Mouse (Mus musculus) liver, embryonic 14.5 days (tissue): ENCODE measurements around the gene Spp2. TPM values are rescaled to one million over a fixed set of nuclear protein-coding genes. Genes with fewer than 3 reads are reported as not detected.

Source experiments
- ATAC-seq: fragments of 200-750 bp; cut with Nextera tagmentation; 2 replicates; pipeline ENCODE4 v1.8.0; 2017; ENCODE audit warnings: moderate number of reproducible peaks, mild to moderate bottlenecking, moderate library complexity; ENCODE audit not compliant: insufficient read depth
- DNase-seq, 3 experiments: peaks; one replicate each; pipeline ENCODE4 v3.0.0-alpha.2; 2012 to 2013; ENCODE audit warnings: low read depth in 3 of 3, low spot score in 3 of 3
- H3K27ac ChIP-seq: fragments of 300-500 bp; sonication (generic); 2 replicates; pipeline ENCODE4 v1.5.1; 2014; ENCODE audit warnings: moderate library complexity, mild to moderate bottlenecking, control low read depth, inconsistent platforms
- H3K27me3 ChIP-seq: fragments of 300-500 bp; sonication (generic); 2 replicates; pipeline ENCODE4 v1.6.1; 2014; ENCODE audit warnings: mild to moderate bottlenecking, low read length, moderate library complexity; ENCODE audit not compliant: control insufficient read depth, insufficient read depth
- H3K36me3 ChIP-seq: fragments of 300-500 bp; sonication (generic); replicated peaks from 2 replicates; pipeline ENCODE4 v1.6.1; 2014; ENCODE audit warnings: low read depth; ENCODE audit not compliant: control insufficient read depth, insufficient read depth
- H3K4me1 ChIP-seq, 2 experiments: fragments of 200-500 bp in 1 of 2; fragments of 300-500 bp in 1 of 2; sonication (generic) in 1 of 2; replicated peaks; 2 replicates each; pipeline ENCODE4 v1.6.1; 2012 to 2014; ENCODE audit warnings: antibody characterized with exemption in 1 of 2, inconsistent platforms in 1 of 2, low read length in 1 of 2; ENCODE audit not compliant: control insufficient read depth in 2 of 2, insufficient read depth in 2 of 2
- H3K4me2 ChIP-seq: fragments of 300-500 bp; sonication (generic); 2 replicates; pipeline ENCODE4 v1.6.1; 2014; ENCODE audit warnings: low read depth, mild to moderate bottlenecking, control low read depth, moderate library complexity
- H3K4me3 ChIP-seq, 2 experiments: fragments of 200-500 bp in 1 of 2; fragments of 300-500 bp in 1 of 2; sonication (generic) in 1 of 2; 2 replicates each; pipeline ENCODE4 v1.5.1; 2012 to 2014; ENCODE audit warnings: low read depth in 2 of 2, low read length in 2 of 2, mild to moderate bottlenecking in 2 of 2, control low read depth in 1 of 2, inconsistent platforms in 1 of 2, moderate library complexity in 1 of 2; ENCODE audit not compliant: insufficient read depth in 1 of 2
- H3K9ac ChIP-seq: fragments of 300-500 bp; sonication (generic); replicated peaks from 2 replicates; pipeline ENCODE4 v1.6.1; 2014; ENCODE audit warnings: mild to moderate bottlenecking, control low read depth, moderate library complexity
- H3K9me3 ChIP-seq: fragments of 300-500 bp; sonication (generic); 2 replicates; pipeline ENCODE4 v1.6.1; 2016; ENCODE audit warnings: low read length, mixed read lengths; ENCODE audit not compliant: control insufficient read depth
- CTCF ChIP-seq: IDR thresholded peaks from 2 replicates; pipeline ENCODE4 v1.5.1; 2016; ENCODE audit warnings: antibody characterized with exemption, low read depth, control low read depth
- EP300 ChIP-seq: IDR thresholded peaks from 2 replicates; pipeline ENCODE4 v1.6.1; 2016; ENCODE audit warnings: antibody characterized with exemption, low read depth
- WGBS: fragments of 180-500 bp; shearing (Covaris S2); extraction: QIAGEN DNeasy Blood & Tissue Kit; methylation state at CpG from one replicate; pipeline ENCODE4 v1.1.7; 2014; ENCODE audit not compliant: insufficient replicate concordance; 5-methylcytosine and 5-hydroxymethylcytosine counted together
- polyA plus RNA-seq, 2 experiments: library from polyadenylated mRNA; depleted of rRNA in 1 of 2; stranded (reverse) in 1 of 2; unstranded in 1 of 2; fragments of >200 nt; fragmentation: Nextera tagmentation in 1 of 2; extraction: Ambion mirVana in 1 of 2; gene quantifications; 2 replicates each; pipeline versions ENCODE4 v1.2.1 to v1.2.3; 2012 to 2014

Gene Spp2
- polyA plus RNA-seq, 2 experiments, result 168 to 329 TPM

DNA sequence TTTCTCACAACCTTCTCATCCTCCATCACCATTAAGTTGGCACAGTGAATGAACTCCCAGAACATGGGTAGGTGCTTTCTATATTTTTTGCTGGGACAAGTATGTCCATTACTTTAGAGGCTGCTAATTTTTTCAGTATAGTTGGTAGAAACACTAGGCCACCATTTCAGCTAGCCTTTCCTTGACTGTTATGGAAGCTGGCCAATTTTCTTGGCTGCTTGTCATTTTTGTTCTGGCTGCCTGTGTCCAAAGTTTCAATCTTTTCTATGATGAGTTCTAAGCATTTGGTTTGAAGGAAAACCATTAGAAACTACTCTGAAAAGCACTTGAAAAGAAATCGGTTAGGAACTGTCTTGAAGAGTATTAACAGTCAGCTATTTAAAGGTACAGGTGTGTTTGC, 28.3 kb upstream of the Spp2 start:
- DNase-seq, result no peak
- TF ChIP-seq CTCF (no peak), EP300 (no peak)
- Histone ChIP-seq H3K27ac (no peak overlapping the region), H3K4me2 (no peak overlapping the region), H3K9ac (no peak overlapping the region), H3K9me3 (no peaks in the 10 kb centered on the region), H3K36me3 (no peaks in the 10 kb centered on the region), H3K27me3 (no peaks in the 10 kb centered on the region), H3K4me3 (no peak overlapping the region), H3K4me1 (no peaks in the 10 kb centered on the region)
- WGBS, result 35% methylated on average over 1 of the region's 1 CpGs
- no peak for ATAC-seq

DNA sequence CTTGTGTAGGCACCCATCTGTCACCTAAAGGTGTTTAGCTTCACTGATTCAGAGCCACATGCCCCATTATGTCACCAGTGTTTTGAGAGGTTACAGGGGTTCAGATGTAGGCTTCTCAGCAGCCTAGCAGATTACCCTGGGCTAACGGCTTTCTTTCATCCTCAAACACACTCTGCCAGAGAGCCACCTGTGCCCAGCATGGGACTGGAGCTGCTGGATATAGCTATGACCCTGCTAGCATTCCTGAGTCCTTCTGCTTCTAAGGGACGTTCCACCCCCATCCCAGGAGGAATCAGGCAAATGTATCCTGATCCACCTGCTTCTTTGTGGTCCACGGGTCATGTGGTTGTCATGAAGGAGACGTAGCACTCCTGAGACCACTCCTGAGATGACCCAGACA, 15.1 kb upstream of the Spp2 start:
- H3K4me1 ChIP-seq, result no peaks in the 10 kb centered on the region; a peak in 1 of 4 replicates
- no peak overlapping the region for H3K4me2 ChIP-seq
- TF ChIP-seq CTCF (no peak), EP300 (no peak)
- H3K9ac ChIP-seq, result no peak overlapping the region
- H3K4me3 ChIP-seq, result no peak overlapping the region
- WGBS, result 41% methylated on average over 4 of the region's 4 CpGs
- DNase-seq, result no peak
- no peak for ATAC-seq
- no peak overlapping the region for H3K27ac ChIP-seq
- H3K9me3 ChIP-seq, result no peaks in the 10 kb centered on the region
- H3K27me3 ChIP-seq, result no peaks in the 10 kb centered on the region
- no peaks in the 10 kb centered on the region for H3K36me3 ChIP-seq

DNA sequence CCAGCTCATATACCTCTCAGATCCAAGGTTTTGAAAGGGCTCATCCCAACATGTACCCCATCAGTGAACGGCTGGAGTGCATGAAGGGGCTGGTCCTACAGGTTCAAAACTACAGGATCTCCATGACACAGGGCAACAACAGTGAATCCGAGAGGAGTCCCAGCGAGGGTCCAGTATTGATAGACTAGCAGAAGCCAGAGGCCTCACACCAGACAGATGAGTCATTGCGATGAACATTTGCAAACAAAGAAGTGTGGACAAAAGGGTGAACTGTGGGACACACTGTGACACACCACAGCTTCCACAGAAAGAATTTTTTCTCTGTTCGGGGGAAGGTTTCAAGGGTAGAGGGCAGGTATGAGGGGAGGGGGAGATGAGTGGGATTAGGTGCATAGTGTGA, 13.4 kb upstream of the Spp2 start:
- 55% methylated on average over 5 of the region's 5 CpGs for WGBS
- Histone ChIP-seq H3K36me3 (no peaks in the 10 kb centered on the region), H3K4me3 (no peak overlapping the region), H3K9ac (no peak overlapping the region), H3K4me2 (no peak overlapping the region), H3K4me1 (no peaks in the 10 kb centered on the region; a peak in 1 of 4 replicates), H3K27ac (no peak overlapping the region), H3K27me3 (no peaks in the 10 kb centered on the region), H3K9me3 (no peaks in the 10 kb centered on the region)
- TF ChIP-seq CTCF (no peak), EP300 (no peak)
- ATAC-seq, result no peak
- DNase-seq, result no peak

DNA sequence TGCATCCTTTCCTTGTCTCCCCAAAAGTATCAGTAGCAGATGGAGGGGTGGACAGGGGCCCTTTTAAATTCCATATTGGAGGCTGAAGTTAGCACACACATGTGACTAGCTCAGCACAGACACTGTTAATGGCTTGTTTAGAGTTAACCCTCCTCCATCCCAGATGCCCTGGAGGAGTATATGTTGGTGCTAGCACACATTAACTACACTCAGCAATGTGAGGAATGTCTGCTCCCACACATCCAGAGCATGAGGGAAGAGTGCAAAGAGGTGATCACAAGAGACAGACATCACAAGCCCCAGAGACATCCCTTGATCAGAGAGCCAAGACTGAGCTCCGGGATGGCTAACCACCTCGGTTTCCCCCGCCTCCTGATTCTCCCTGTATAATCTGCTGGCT, 3.4 kb upstream of the Spp2 start:
- H3K4me1 ChIP-seq, result peaks cover 0 to 10% of the 10 kb centered on the region in 2 experiments; a peak in 2 of 4 replicates
- DNase-seq (no peak), ATAC-seq (no peak)
- TF ChIP-seq CTCF (no peak), EP300 (no peak)
- no peaks in the 10 kb centered on the region for H3K27me3 ChIP-seq
- H3K36me3 ChIP-seq, result no peaks in the 10 kb centered on the region
- no peak overlapping the region for H3K27ac ChIP-seq
- H3K4me2 ChIP-seq, result no peak overlapping the region
- no peak overlapping the region for H3K4me3 ChIP-seq
- no peaks in the 10 kb centered on the region for H3K9me3 ChIP-seq
- WGBS, result 65% methylated on average over 3 of the region's 3 CpGs
- no peak overlapping the region for H3K9ac ChIP-seq

DNA sequence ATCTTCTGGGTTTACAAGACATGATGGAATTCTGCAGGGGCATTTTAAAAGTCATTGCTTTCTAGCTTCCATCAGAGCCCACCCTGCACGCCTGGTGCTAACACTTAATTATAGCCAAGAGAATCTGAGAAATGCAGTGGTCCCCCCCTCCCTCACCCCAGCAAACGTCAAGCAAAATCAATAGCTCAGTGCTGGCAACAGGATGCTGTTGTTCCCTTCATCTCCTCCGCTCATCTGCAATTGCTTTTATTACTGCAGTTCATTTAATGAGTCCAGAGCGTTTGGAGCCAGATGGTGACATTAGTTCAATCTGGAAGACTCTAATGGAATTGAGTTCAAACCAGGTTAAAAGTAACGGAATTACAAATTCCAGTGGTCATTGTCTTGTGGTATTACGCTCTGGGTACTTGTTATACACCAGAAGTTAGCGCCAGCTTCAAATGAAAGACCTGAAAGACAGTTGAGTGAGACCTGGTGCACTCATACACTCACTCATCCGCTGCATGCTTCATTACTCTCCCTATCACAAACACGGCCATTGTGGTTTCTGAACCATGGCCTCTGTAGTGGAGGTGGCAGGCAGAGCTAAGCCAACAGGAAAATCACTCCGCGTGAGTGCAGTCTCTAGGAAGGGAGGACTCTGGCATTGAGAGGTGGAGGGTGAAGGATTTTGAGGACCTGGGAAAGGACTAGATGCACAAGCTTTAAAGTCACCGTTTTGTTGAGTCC, 519 bp upstream of the Spp2 start:
- no peak overlapping the region for H3K9ac ChIP-seq
- H3K9me3 ChIP-seq, result no peaks in the 10 kb centered on the region
- DNase-seq, result no peak
- H3K27ac ChIP-seq, result no peak overlapping the region
- no peak overlapping the region for H3K4me2 ChIP-seq
- peaks cover 0 to 8% of the 10 kb centered on the region in 2 experiments; a peak in 2 of 4 replicates for H3K4me1 ChIP-seq
- 52% methylated on average over 12 of the region's 12 CpGs for WGBS
- H3K27me3 ChIP-seq, result no peaks in the 10 kb centered on the region
- no peaks in the 10 kb centered on the region for H3K36me3 ChIP-seq
- TF ChIP-seq CTCF (no peak), EP300 (no peak)
- ATAC-seq, result peak; percentile 41; the same call in 1 of the 2 replicates
- H3K4me3 ChIP-seq, result no peak overlapping the region
